Mouse (Mus musculus): ENCODE results near the gene Nr6a1.

Nr6a1 gene

DNA sequence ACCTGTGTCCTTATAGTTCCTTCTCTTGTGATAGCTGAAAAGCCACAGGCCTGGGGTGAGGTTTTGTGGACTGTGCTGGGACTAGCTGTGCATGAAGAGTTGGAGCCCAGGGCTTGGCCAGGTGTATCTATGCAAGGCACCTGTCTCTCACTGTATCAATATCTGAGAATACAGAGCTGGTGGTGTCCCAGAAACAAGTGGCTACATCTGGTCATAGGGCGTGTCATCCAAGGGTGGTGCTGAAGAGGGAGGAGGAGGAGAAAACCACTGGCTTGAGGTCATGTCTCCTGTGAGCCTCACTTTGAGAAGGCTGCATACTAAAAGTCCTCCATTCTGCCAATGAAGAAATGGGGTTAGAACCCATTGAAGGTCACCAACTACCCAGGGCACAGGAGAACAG lies 10.5 kb upstream of the Nr6a1 start:
- no peak for DNase-seq (ENCODE audit: low read depth in 2 of 2, low spot score in 2 of 2)

GRCm38 (mm10) chr2:38937396-38937795 lies 9.9 kb upstream of the Nr6a1 start:
- DNase-seq (ENCODE audit: low read depth in 2 of 2, low spot score in 2 of 2), result no peak

DNA sequence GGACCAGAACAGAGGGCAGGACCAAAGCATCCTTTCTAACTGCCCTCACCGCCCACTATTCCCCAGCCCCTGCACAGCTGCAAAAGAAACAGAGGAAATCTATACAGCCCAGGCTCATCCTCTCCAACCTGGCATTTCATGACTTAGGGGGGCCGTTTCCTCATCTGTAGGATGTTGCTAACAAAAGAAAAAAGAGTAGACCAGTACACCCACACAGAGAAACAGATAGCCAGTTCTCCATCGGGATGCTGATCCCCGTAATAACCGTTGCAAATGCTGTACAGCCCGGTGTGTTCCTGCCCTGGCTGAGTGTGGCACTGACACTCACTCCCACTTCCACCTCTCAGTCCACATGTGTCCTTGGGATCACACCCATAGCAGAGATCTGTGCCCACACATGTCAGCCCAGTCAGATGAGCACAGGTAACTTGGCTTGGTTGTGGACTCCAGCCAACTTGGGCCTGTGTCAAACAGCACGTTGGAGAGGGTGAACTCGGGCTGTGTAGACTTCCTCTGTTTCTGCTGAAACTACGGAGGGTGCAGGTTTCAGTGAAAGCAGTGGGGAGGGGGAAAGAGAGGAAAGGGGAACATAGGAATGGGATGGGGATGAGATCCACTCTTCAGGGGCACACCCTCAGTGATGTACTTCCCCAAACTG lies 9.4 kb upstream of the Nr6a1 start:
- no peak for DNase-seq (ENCODE audit: low read depth in 2 of 2, low spot score in 2 of 2)

DNA sequence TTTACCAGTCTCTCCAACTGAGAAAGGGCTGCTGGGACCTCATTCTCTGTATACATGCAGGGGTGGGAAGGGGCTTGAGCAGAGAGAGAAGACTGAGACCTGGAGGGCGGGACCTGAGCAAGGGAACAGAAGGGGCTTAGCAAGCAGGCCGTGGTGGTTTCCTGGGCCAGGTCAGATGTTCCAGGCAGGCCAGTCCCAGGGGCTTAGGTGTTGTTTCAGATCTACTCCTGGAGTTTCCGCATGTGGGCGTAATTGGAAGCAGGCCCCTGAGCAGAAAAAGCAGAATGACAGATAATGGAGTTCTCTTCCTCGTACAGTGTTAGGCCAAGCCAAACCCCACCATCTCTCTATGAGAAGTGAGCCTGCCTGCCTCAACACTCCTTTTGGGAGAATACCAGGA lies 7.4 kb upstream of the Nr6a1 start:
- no peak for DNase-seq (ENCODE audit: low read depth in 2 of 2, low spot score in 2 of 2)

DNA sequence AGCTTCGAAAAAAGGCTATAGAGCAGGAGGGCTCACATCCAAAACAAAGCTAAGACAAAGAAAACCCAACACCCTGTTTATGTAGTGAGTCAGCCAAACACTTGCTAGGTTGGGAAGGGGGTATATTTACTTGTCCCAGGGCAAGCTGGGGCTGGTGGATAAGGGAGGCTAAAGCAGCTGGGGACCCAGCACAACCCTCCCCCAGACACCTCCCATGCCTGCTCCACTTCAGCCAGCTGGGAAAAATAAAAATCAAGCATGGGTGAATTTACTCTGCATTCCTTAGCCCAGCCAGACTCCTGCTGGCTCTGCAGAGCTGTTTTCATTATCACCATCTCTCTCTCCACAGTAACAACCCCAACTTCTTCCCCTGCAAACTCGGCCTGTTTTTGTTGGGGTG lies 6.4 kb upstream of the Nr6a1 start:
- no peak for DNase-seq (ENCODE audit: low read depth in 2 of 2, low spot score in 2 of 2)

GRCm38 (mm10) chr2:38931851-38932667 lies 4.6 kb upstream of the Nr6a1 start, which contains the start of gene Olfml2a:
Olfml2a (plus strand) TSS chr2:38931978.
- peak; percentile 59 to 70 for DNase-seq (ENCODE audit: low read depth in 2 of 2, low spot score in 2 of 2)

DNA sequence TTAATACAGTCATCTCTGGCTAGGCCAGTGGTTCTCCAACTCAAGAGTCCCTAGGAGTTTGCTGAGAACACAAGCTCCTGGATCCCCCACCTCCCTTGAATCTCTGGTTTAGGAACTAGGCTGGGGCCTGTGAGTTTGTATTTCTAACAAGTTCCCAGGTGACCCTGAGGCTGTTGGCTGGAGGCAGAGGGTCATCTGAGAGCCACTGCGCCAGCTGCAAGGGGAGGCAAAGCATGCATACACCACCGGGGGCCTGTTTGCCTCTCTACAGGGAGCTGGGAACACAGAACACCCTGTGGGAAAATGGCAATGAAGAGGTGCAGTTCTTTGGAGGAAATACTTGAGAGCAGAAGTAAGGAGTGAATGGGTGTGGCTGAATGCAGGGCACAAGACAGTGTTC lies 2.8 kb upstream of the Nr6a1 start:
- DNase-seq (ENCODE audit: low read depth in 2 of 2, low spot score in 2 of 2), result no peak

DNA sequence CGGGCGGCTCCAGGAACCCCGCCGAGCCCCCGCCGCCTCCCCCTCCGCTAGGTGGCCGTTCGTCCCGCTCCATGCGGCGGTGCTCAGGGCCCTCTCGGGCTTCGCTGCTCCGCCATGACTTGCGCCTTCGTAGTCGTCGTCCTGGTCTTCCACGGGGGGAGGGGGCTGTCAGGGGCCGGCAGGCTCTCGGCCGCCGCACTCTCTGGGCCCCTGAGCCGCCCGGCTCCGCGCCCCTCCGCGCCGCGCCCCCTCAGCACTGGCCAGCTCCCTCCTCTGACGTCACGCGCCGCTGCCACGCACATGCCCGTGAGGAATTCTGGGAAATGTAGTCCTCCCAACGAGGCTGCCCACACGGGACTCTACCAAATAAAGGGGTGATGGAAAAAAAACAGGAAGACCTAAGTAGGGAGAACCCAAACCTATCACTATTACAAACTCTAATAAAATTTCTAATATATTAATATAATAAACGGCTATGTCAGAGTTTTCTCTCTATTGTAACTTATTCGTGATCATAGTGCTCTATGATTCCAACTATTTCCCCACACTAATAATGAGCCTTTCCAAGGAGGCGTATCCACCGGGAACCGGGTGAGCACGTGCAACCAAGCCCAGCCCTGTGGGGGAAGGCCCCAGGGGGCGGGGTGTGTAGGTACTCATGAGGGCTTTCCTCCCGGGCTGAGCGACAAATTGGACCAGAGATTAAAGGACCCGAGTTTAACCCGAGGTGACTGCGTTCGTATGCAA lies 1.2 kb downstream of the Nr6a1 start:
- peak; percentile 87 to 90 for DNase-seq (ENCODE audit: low read depth in 2 of 2, low spot score in 2 of 2)

GRCm38 (mm10) chr2:38925171-38926080 lies 2.1 kb downstream of the Nr6a1 start:
- DNase-seq (ENCODE audit: low read depth in 2 of 2, low spot score in 2 of 2), result peak in 1 of 2 experiments; percentile 19

- DNase-seq (ENCODE audit: low read depth in 2 of 2, low spot score in 2 of 2), result no peak
These were observed 2.9 kb downstream of the Nr6a1 start for GRCm38 (mm10) chr2:38924571-38924970.

GRCm38 (mm10) chr2:38923911-38924310 lies 3.6 kb downstream of the Nr6a1 start:
- no peak for DNase-seq (ENCODE audit: low read depth in 2 of 2, low spot score in 2 of 2)

DNA sequence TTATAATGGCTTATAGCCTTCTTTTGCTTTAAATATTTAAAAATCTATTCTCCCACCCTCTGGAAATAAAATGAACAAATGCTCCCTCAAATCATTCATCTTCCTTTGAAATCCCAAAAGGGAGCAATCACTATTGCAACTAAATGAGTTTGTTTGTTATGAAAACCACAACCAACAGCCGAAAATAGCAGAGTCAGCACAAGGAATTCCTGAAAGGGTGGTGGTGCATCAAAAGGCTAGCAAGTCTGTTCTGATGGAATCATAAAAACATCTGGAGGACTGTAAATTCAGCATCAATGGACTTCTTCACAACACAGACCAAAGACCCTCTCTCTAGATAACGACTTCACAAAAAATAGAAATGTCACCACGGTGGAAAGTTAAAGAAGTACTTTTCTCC lies 4.0 kb downstream of the Nr6a1 start:
- DNase-seq (ENCODE audit: low read depth in 2 of 2, low spot score in 2 of 2), result no peak

DNA sequence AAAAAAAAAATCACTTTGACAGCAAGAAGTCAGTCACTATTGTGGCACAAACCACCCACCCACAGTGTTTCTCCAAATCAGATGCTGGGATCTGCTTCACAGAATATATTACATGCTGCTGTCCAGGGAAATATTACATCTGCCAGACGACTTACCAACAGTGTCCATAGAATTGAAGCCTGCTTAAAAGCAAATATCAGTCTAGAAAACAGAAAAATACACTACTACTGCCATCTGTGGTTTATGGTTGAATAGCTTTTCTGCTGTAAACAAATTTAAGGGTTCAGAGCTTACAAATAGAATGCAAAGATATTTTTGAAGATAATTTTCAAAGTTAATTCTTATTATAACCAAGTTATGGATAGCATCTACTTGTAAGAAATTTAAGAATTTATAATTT lies 6.1 kb downstream of the Nr6a1 start:
- no peak for DNase-seq (ENCODE audit: low read depth in 2 of 2, low spot score in 2 of 2)

DNA sequence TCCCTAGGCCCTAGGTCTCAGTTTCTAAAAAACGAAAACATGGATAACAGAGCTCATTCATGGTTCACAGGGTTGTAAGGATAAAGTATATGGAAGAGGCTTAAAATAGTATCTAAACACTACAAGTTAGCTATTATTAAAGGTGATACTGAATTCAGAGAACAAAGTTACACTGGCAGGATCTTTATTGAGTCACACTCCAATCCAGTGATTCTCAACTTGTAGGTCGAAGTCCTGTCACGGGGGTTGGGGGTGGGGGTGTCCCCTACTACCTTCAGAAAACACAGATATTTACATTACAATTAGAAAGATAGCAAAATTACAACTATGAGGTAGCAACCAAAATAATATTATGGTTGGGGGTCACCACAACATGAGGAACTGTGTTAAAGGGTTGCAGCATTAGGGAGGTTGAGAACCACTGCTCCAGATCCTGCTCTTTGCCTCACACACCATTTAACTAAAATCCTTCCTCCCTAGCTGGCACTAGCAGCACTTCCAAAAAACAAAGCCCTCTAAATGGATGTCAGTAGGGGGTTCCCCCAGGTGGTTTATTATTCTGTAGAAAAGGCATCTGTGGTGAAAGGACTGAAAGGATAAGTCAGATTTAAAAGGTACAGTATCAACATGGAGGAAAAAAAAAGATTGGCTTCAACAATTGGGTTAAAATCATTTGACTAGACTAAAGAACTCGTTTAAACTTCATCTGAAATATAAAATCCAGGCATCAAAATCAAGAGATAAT lies 10.4 kb downstream of the Nr6a1 start:
- DNase-seq (ENCODE audit: low read depth in 2 of 2, low spot score in 2 of 2), result no peak

DNA sequence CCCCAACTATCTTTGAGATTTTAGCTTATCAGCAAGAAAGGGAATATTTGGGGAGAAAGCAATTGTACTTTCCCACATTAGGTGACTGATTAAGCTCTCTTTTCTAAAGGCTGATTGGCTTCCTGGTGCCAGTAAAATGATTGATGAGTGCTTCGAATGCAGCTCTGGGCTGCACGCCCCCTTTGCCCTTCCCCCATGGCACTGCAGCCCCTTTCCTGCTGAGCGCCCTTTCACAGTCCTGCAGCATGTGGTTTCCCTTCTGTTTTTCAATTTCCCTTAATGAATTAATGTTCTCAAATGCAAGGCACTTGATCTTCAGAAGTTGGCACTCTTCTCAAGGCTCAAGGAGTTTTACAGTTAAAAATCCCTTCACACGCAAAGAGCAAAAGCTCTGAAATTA lies 12.5 kb downstream of the Nr6a1 start:
- DNase-seq (ENCODE audit: low read depth in 2 of 2, low spot score in 2 of 2), result no peak

- no peak for DNase-seq (ENCODE audit: low read depth in 2 of 2, low spot score in 2 of 2)
These were observed 13.0 kb downstream of the Nr6a1 start for GRCm38 (mm10) chr2:38914517-38914916.

DNA sequence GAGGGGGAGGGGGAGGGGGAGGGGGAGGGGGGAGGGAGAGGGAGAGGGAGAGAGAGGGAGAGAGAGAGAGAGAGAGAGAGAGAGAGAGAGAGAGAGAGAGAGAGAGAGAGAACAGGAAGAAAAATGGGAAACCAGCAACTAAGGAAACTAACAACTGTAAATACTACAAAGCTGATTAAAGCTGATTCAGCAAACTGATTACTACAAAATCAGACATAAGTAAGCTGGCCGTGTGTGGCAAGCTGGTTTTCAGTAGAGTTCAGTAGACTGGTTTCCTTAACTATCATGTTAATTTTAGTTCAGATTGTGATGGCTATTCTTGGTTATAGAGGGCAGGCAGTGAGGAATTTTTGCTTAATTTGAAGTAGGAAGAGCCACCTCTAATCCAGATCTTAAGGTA lies 18.9 kb downstream of the Nr6a1 start:
- no peak for DNase-seq (ENCODE audit: low read depth in 2 of 2, low spot score in 2 of 2)

GRCm38 (mm10) chr2:38906097-38906496 lies 21.4 kb downstream of the Nr6a1 start:
- no peak for DNase-seq (ENCODE audit: low read depth in 2 of 2, low spot score in 2 of 2)

DNA sequence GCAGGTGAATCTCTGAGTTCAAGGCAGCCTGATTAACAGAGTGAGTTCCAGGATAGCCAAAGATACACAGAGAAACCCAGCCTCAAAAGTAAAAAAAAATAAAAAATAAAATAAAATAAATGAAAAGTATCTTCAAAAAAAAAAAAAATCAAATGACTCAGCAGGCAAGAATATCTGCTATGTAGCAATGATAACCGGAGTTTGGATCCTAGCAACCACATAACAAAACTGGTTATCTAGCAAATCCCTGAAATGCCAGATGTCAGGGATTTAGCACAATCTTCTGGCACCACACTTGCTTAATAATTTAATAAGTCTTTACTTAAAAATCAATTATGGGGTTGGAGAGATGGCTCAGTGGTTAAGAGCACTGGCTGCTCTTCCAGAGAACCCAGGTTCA lies 23.2 kb downstream of the Nr6a1 start:
- DNase-seq (ENCODE audit: low read depth in 2 of 2, low spot score in 2 of 2), result no peak

GRCm38 (mm10) chr2:38902866-38903265 lies 24.6 kb downstream of the Nr6a1 start:
- DNase-seq (ENCODE audit: low read depth in 2 of 2, low spot score in 2 of 2), result no peak
